Mouse (Mus musculus): ENCODE results near the gene Nt5dc3.

Nt5dc3 gene

DNA sequence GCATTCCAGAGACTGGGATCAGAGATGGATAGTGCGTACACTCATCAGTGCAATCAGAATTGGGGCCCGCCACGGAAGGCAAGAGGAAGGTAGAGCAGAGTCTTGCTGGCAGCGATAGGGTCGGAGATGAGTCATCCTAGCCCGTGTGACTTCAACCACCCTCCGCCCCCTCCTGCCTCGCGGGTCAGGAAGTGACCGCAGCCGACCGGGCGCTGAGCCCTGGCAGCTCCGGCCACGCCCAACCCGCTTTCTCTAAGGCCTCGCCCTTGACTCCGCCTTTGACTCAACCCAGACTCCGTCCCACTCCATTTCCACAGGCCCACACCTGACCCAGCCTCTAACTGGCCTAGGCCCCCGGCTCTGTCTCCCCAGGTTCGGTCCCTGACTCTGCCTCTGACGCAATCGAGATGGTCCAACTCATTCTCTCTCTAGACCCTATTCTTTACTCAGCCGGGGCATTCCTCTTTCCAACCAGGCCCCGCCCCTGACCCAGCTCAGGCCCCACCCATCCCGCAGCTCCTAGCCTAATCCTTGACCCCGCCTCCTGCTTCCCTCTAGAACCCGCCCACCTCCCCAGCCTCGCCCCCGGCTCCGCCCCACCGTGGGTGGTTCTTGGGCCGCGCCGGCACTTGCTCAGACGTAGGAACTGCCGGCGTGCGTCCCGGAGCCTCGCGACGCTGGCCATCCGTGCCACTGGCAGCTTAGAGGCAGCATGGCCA, at the start of gene Nt5dc3:
TSS of gene Nt5dc3 (plus strand) at position 608 of the 719 bp plus-strand sequence.
- DNase-seq (ENCODE audit: low spot score): peak; percentile 97

DNA sequence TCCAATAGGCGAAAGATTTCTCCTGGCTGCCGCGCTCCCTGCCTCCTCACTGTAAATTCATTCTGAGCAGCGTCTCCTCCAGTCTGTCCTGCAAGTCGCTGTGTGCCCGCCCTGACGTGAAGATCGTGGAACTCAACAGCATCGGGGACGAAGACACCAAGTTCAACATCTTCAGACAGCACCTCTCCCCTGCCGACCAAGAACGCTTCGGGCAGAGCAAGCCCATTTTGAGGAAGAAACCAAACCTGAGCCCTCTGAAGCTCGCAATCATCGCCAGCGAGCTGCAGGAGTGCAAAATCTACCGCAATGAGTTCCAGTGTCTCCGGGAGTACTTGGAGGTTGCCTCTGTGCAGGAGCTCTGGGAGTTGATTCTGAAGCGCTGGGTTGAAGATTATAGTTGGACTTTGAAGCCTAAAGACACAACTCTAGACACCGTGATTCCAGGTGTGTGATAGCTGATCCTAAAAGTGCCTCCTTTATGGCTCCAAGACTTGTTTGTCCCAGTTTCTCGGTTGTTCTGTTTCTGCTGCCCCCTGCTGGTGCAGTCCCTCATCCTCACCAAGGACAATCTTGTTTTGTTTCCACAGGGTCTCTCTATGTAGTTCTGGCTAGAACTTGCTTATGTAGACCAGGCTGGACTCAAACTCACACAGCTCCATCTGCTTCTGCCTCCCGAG, 47.8 kb upstream of the Nt5dc3 start:
- DNase-seq (ENCODE audit: low spot score): peak; percentile 93

DNA sequence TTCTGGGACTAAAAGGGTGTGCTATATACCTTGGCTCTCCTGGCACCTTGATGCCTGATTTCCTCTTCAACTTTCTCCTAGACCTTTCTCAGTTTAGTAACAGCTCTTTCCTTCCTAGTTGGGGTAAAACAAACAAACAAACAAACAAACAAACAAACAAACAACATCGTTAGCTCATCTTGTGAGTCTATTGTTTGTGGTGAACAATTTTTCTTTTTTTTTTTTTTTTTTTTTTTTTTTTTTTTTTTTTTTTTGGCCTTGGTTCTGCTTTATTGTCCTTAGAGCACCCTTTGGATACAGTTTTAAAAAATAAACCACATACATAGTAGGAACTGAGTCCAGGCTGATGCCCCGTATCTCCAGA, 47.3 kb upstream of the Nt5dc3 start:
- DNase-seq (ENCODE audit: low spot score): no peak

DNA sequence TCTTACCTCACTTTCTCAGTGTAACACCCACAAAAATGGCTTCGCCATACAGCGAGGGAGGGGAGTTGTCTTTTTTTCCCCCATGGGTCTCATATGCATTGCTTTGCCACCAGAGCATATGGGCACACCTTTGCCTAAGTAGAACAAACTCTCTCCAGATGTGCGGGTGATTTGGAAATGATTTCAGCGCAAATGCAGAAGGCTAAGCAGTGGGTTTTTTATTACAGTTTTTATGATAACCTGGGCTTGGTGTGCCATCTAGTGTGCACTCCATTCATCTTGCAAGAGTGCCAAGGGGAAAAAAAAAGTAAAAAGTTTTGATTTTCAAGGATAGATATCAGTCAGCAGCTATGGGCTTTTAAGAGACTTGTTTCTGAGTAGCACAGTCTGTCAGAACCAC, 43.8 kb upstream of the Nt5dc3 start:
- no peak for DNase-seq (ENCODE audit: low spot score)

DNA sequence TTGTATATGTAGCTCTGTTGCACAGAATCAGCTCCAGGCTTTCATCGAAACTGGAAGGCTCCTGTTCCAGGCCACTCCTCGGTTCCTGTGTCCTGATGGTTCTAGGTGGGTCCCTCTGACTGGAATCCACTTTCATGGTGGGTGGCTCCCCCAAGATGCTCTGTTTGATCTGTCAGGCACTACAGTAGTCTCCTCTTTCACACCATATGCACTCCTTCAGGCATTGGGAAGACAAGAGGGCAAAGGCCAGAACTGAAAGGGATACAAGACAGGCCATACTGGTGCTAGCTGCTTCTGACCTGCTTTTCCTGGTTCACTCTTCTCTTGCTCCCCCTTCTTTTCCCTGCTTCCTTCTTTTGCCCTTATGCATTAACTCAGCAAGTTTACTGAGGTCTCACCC, 35.9 kb upstream of the Nt5dc3 start:
- no peak for DNase-seq (ENCODE audit: low spot score)

DNA sequence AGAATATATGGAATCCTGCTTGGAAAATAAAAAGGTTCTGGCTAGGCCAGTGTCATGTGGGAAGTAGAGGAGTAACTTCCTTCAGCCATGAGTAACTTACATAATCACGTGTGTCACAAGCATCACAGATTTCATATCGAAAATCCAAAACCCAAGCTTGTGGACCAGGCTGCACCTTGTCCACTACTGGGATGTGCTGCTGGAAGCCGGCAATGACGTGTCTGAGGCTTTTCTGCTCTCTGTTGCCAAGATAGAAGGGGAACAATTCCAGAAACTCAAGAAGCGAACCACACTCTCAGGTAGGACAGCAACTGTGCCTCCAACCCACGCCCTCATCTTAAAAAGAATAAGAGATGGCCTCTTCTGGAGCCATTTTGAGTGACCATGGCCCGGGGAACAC, 34.5 kb upstream of the Nt5dc3 start:
- no peak for DNase-seq (ENCODE audit: low spot score)

DNA sequence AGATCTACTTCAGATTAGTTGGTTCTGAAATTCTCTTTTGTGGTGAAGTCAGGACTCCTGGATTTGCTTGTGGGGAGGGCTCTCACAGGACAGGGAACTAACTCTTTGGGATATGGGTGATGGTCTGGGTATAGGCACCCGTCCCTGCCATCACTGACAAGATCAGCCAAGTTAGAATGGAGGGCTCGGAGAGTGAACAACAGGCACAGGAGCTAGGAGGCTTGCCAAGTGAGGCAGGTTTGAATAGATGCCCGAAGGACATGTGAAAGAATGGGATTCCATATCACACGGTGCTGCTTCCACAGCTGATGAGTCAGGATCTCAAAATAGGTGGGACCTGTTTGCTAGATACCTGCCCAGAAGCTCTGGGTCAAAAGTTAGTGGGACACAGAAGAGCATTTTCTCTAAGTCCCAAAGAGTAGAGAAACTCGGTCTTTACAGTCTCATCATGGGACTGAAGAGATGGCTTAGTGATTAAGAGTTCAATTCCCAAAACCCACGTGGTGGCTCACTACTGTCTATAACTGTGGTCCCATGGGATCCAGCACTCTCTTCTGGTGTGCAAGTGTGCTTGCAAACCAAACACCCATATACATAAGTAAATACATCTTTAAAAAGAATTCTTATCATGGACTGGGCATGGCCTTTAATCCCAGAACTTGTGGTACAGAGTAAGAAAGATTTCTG, 22.8 kb upstream of the Nt5dc3 start:
- no peak for DNase-seq (ENCODE audit: low spot score)

DNA sequence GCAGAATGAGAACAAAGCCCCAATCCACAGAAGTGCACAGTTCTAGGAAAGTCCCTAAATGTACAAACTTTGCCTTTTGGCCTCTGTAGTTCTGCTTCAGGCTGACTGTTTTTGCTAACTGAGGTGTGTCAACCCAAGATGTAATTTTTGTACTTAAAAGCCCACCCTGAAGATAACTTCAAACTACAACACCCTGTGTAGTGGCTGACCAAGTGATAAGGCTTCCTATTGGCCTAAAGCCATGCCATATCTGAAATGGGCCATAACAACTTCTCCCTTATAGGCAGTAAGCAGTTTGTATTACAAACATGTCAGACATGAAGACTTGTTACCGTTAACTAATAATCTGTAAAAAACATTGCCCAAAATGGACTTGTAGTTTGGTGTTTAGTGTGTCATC, 21.1 kb upstream of the Nt5dc3 start:
- DNase-seq (ENCODE audit: low spot score): no peak

DNA sequence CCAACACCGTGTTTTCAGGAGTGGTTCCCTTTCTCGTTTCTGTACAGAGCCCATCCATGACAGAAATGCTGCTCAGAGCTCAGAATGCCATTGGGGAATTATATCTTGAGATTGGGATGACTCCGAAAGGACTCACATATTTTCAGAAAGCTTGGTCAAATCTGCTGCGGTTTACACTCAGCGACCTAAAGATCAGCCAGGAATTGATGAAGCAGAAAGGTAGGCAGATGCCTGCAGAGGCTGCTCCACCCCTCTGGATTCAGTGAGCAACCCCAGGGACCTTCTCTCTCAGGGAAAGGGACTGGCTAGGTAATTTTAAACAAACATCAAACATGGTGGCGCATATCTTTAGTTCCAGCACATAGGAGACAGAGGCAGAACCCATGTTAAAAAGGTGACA, 20.6 kb upstream of the Nt5dc3 start:
- no peak for DNase-seq (ENCODE audit: low spot score)

DNA sequence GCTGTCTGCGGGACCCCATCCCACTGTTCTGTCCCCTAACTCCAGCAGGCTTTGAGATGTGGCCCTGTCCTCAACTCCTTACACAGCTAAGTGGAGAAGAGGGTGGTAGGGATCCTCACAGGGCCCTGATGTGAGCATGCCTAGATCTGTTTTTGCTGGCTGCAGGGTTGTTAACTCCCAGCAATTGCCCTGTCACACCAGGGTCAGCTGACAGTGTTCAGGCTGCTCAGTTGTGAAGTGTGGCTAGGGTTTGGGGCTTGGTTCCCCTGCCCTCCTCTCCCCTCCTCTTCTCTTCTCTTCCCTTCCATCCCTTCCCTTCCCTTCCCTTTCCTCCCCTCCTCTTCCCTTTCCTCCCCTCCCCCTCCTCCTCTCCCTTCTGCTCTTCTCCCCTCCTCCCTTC, 17.6 kb upstream of the Nt5dc3 start:
- DNase-seq (ENCODE audit: low spot score): no peak

DNA sequence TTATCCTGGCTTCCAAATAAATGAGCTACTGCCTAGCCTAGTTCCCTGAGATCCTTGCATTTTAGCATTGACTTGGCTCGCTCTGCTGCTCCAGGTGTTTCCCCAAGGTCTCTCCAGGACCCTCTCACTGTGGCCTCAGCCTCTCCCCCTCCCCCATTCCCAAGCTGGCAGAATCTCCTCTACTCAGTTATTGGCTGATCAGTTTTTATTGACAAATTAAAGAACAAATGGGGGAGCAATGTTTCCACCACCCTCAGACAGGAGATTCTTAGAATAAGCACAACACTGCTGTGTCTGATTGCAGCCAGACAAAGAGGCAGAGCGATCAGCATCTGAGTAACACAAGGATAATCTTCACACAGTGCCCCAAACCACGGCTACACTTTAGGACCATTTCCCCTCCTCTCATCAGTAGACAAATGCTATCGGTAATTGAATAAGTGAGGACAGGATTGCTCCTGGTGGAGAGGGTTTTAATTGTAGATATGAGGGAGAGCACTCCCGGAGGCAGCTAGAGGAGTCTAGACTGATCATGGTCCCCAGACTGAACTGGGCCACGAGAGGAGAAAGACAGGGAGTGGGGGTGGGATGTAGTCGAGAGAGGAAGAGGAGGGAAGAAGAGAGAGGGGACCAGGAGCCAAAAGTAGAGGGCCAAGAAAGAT, 17.0 kb upstream of the Nt5dc3 start:
- no peak for DNase-seq (ENCODE audit: low spot score)

DNA sequence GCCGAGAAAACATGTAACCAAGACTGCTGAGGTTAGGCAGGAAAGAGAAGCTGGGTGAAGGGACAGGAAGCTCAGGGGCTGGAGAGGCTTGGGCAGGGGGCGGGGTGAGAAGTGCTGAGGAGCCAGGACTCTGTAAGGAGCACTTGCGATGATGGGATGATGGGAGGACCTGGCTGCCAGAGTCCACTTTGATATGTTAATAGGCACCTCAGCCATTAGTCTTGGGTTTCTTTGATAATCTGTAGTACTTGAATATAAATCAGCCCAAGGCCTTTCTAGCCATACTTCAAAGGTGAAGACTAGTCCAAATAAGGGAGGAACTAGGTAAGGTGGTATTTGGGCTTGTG, 16.4 kb upstream of the Nt5dc3 start:
- no peak for DNase-seq (ENCODE audit: low spot score)

DNA sequence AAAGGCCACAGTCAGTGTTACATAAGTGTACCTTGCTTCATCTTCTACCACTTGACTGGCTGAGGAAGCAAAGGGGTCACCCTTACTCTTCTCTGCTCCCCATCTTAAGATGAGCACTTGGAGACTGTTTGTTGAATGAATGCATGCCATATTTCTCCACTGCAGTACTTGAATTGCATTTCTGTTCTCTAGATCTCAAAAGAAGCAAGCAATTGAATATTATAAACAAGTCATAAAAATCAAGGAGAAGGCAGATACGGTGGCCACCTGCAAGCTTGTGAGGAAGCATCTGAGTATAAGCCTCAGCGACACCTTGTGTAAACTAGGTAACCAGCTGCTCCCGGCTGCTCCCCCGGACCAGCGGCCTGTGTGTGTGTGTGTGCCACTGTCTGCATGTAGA, 15.1 kb upstream of the Nt5dc3 start, which contains the start of gene Gm49358:
TSS of gene Gm49358 (plus strand) at position 301 of the 400 bp plus-strand sequence.
- no peak for DNase-seq (ENCODE audit: low spot score)

DNA sequence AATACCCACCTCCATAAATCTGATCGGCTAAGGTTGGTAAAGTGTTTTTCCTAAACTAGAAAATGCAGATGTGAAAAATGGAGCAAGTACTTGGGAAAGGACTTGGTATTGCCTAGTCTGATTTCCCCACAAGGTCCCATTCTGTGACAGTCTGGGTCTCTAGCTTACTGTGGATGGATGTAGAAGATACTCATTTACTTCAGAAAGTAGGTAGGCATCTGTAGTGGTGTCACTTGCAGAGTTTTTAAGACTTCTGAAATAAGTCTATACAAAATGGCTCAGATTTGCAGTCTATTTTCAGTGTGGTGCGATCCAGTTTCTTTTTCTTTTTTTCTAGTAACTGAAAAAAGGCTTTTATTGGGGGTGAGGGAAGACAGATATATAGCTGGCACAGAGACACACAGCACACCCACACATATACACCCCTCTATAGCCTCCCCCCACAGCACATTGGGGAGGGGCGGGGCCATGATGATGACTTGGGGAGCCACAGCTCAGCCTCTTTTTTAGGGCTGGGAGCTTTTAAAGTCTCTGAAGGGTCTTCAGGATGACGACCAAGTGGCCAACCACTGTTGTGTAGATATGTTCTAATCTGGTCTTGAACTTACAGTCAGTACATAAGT, 13.3 kb upstream of the Nt5dc3 start:
- no peak for DNase-seq (ENCODE audit: low spot score)

DNA sequence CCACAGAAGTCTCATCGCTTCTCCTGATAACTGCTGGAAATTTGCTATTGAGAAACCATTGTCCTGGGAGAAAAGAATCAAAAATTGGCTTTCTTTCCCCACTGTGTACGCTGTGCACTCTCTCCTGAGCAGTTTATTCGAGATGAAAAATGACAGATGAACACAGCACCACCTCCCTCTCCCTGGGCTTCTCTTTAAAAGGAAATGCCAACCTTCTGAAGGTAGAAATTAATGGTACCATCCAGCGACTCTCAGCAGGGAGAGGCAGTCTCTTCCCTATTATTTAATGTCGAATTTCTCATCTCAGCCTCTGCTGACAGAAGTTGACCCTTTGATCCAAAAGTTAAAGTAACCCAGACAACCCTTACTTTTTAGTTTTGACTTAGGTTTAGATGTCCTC, 9.6 kb upstream of the Nt5dc3 start:
- DNase-seq (ENCODE audit: low spot score): no peak

DNA sequence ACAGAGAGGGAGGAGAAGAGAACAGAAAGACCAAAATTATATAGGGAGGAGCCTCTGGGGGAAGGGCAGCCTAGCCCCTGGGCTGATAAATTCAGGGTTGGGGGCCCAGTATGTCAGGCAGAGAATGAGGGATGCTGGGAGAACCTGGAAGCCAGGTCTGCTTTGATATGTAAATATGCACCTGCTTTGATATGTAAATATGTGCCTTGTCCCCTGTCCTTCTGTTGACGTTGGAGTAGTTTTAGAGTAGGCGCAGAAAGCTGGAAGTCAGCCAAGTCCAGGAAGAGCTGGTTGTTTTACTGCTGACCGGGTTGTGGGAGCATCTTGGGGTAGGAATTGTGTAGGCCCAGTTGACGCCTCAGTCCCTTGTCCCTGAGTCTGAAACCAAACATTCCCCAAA, 9.0 kb upstream of the Nt5dc3 start:
- DNase-seq (ENCODE audit: low spot score): no peak

DNA sequence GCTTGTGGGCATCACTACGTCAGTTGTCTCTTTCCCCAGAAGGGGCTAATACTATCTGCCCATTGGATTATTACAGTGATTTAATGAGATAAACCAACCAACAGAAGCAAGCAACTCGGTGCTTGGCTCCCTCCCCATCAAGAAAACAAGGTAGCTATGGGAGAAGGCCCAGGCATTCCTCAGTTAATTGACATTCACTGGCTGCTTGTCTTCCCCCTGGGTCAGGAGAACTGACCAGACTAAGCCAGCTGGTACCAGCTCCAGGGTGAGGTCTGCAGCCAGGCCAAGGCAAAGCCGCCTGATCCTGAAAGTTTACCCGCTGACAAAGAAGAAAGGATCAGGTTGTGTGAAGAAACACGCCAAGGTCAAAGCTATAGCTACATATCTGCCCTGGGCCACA, 7.1 kb upstream of the Nt5dc3 start:
- DNase-seq (ENCODE audit: low spot score): no peak

DNA sequence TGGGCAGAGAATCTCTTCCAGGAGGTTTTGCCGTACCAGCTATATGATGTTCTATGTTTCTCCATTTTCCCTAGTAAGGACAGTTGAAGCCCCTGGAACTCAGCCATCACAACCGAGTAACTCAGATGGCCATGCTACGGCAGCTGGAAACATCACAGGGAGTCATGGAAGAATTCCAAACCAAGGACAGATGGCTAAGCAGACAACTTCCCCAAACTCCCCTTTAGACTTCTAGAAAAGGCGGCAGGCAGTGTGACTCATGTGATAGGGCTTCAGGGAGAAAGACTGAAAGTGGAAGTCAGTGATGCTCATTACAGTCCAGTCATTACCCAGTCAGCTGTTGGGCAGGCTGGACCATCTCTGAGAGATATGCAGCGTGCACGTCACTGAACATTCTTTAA, 6.6 kb upstream of the Nt5dc3 start:
- DNase-seq (ENCODE audit: low spot score): no peak

DNA sequence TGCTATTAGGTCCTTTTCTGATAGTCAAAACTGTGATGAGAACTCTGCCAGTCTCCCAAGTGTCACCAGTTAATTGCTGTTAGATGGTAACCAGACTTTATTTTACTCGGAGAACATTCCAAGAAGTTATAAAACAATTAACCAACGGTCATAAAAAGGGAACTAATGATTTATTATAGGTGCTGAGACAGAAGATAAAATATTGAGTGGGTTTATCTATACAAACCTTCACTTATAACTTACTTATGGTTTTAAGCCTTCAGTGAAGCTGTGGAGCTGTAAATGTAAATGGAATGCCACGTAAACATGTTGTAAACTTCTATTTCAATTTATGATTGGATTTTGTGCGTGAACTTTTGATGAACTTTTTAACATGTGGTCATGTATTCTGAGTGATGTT, 5.4 kb upstream of the Nt5dc3 start:
- no peak for DNase-seq (ENCODE audit: low spot score)

DNA sequence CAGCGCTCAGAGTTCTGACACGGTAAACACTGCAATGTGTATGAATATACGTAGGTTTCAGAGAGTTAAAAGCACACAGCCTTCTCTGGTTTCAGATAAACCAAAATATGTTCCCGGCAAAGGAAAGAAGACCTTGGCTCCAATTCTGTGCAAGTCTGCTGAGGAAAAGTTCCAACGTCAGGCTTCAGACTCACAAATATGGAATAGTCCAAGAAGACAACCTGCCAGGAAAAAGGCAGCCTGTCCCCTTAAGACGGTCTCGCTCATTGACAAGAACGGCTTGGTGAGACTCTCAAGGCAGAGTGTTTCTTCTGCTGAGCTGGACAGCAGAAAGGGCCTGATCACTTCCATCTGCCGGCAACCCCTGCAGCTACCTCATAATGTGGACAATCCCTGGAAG, 2.5 kb upstream of the Nt5dc3 start:
- no peak for DNase-seq (ENCODE audit: low spot score)

DNA sequence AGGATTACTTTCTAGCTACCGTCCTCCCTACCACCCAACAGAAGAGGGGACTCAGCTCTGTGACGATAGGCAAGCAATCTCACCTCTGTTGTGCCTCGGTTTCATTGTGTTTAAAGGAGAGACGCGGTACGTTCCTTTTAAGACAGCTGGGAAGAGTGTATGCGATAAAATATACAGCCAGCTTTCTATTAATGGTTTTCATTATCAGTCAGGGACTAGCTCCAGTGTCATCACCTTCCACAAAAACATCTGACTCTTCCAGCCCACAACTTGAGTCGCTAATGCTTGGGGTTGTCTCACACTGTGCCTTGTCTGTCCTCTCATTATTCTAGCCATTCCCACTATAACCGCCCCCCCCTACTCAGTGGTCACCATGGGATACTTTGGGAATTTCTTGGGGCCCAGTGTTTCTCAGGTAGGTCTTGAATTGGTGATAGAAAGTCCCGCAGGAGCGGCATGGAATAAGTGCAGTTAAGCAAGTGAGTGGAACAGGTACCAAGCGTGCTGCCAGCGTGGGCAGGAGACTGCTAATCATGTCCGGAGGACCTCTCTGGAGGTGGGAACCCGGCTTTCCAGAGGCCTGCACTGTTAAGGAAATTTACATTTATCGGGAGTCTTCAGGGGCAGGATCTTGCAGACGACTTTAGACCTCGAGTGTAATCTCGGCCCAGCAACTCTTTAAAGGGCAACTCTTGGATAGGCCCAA, 1.0 kb upstream of the Nt5dc3 start:
- DNase-seq (ENCODE audit: low spot score): no peak
